Mouse (Mus musculus) c-Kit-positive CD71-positive TER-119-positive erythroid progenitor cells, embryonic 14.5 days (primary cell): ENCODE results near the gene C6.
A peak's percentile ranks its signal among the peaks of the same experiment; 100 is the strongest.

Source experiments
- DNase-seq: peaks from one replicate; pipeline ENCODE4 v3.0.0-alpha.2; 2013; ENCODE audit warnings: low spot score

C6 gene

DNA sequence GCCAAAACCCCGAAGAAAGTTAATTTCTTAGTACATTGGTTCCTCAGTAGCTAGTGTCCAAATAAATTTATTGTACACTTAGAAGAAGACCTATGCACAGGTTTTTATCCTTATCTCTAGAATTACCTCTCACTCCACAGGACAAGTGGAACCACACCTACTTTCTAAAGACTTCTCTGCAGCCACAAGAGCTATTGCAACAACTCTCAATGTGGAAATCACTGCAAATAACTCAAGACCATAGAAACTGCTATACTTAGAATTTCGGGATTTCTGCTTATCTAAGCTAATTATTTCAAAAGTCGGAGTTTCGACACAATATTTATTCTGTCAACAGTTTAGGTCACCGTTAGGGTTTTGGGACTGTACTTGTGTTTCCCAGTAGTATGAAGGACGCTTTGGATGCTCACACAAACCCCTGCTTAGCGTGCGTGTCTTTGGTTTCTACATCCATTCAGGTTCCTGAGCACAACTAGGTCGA is at the start of gene C6:
TSS of gene C6 (plus strand) at position 346 of the 481 bp plus-strand sequence.
- no peak for DNase-seq

DNA sequence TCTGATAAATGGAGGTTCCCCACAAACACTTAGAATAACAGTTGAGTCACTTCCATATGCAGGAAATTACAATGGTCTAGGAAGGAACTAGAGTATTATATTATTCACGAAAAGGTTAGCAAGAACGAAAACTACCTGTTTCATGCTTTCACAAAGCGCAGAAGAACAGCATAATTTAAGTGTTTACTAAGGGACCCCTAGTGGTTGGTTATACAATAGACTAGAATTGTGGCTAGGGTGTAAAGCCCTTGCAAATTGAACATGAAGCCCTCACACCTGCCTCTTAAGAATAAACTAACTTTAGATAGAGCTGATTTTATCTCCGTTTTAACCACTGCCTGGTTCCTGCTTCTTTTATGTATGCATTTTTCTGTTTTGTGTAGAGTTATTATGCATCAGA is 29.4 kb upstream of the C6 start:
- DNase-seq = no peak

DNA sequence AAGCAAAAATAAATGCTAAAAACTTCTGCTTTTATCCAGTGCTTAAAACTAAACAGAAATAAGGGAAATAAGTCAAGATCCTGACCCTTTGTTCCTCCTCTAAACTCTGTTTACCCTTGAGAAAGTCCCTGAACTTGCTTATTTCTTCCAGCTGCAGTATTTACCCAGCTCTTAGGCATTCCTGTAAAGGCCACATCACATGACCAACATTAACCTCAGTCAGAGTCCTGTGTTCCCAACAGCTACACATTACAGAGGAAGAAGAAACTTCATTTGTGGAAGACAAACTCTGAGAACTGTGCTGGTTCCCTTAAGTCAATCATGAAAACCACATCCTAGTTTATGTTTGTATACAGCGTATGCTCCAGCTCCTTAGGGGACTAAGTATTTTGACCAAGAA is 7.2 kb downstream of the C6 start:
- DNase-seq = no peak

DNA sequence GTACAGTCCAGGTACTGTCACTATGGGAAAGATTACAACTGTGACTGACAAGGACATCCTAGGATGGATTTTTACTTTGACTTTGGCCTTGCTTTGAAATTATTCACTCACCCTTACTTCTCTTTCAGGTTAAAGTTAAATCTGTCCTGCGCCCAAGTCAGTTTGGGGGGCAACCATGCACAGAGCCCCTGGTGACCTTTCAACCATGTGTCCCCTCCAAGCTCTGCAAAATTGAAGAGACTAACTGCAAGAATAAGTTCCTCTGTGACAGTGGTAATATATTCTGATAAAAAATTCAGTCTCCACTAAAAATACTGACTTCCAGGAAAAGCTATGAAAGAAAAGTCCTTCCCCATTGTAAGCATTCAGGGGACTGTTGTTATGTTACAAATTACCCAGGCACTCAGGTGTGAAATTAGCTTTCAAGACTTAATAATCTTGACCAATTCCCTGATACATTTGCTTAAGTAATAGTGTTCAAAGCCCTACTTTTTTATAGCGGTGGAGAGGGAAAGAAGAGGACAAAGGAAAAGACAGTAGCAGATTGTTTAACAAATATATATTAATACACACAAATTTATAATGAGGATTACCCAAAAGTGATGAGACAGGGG is 8.1 kb downstream of the C6 start:
- no peak for DNase-seq

DNA sequence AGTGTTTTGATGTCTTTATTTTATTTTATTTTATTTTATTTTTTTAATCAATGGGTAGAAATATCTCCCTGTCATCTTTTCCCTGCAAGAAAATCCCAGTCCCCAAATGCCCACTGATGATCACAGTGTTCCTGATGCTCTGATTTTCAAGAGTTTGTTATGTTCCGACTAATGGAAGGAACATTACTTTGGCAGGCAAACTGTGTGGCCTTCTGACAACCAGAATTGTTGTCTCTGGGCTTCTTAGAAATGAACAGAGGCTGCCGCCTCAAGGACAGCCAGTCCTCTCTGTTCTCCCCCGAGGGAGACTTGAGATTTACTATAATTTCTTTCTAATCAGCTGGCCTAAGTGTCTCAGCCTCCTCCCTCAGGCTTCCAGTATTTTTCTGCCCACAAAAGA is 20.7 kb downstream of the C6 start:
- DNase-seq = no peak

DNA sequence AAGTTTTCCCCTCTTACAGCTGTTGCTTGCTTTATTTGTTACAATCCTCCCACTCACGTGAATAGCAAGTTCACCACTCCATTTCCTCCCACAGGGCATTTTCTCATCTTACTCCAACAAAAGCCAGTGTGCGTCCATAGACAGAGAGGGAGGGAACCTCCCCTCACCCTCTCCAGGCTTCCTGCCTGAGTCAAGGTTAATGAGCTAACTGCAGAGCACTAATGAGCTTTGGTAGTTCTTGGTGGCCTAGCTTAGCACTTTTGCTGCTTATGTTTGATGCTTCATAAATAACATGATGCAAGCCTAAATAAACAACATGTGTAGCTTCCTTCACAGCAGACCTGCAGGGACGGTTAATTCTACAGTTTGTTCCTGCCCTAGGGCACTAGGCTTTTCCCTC is 63.4 kb downstream of the C6 start:
- DNase-seq = no peak

DNA sequence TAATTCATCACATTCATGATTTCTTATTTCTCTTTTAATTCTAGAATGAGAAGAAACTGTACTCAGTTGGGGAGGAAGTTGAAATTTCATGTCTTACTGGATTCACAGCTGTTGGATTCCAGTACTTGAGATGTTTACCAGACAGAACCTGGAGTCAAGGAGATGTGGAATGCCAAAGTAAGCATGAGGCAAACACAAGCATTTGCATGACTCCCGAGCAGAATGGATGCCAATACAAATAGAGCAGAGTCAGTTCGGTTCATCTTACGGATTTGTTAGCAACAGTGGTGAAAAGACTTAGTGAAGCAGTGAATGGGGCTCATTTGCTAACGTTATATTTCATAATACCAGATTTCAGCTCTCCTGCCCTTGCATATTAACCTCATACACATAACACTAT is 69.9 kb downstream of the C6 start:
- DNase-seq = no peak

DNA sequence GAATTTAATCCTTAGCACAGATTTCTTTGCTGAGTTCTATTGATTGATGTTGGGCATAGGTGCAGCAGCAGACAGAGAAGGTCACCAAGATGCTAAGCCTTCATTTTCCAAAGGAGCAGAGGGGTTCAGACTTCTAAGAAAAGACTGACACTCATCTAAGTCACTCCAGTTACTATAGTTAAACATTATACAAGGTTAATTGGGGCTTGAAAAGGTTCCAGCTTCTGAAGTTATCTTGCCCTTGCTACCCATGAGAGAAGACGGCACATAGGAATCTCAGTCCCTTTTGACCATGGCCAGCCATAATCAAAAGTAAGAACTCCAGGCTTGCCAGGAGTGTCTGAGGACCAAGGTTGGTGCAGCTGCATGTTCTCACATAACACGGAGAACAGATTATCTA is 77.3 kb downstream of the C6 start:
- DNase-seq = no peak

DNA sequence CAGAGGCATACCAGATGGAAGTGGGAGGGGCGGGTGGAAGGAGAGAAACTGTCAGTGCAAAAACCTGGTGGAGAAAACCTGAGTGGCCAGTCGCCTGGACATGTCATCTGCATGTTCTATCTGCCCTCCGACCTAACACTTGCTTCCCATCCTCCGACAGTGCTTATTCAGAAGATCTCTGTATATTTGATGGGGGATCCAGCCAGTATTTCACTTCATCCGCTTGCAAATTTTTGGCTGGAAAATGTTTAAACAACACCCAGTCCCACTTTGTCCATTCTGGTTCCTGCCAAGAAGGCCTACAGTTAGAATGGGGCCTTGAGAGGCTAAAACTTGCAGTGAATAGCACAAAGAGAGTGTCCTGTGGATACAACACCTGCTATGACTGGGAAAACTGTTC is 81.2 kb downstream of the C6 start:
- no peak for DNase-seq

DNA sequence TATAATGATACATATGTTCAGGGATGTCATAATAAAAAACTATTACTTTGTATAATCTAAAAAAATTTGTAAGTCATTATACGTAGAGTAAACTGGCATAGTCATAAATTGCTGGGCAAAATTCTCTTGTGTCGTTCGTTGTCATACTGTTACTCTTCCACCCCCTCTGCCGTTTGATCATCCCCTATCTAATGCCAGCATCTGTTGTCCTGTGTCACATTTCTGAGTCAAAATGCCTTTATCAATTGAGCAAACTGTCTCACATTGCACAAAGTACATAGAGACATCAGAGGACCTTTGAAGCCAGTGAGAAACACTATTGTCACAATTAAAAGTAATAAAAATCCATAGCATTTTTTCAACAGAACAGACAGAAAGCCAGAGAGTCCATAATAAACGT is 88.0 kb downstream of the C6 start:
- peak; percentile 1 for DNase-seq

DNA sequence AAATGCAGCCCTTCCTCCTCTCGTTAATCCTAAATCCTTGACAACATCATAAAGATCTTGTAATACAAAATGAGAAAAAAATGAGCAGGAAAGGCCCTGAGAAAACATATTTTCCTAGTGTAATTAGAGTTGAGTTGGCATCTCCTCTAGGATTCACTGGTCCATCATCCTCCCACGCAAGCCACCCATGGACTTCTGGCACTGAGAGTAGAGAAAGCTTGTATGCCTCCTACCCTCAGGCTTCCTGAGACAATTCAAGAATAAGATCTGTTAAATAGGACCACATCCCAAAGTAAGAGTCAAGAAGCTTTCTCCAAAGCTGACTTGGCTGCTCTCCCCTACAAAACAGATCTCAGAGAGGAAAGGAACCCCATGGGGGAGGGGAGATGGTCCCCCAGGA is 88.7 kb downstream of the C6 start:
- DNase-seq = no peak

DNA sequence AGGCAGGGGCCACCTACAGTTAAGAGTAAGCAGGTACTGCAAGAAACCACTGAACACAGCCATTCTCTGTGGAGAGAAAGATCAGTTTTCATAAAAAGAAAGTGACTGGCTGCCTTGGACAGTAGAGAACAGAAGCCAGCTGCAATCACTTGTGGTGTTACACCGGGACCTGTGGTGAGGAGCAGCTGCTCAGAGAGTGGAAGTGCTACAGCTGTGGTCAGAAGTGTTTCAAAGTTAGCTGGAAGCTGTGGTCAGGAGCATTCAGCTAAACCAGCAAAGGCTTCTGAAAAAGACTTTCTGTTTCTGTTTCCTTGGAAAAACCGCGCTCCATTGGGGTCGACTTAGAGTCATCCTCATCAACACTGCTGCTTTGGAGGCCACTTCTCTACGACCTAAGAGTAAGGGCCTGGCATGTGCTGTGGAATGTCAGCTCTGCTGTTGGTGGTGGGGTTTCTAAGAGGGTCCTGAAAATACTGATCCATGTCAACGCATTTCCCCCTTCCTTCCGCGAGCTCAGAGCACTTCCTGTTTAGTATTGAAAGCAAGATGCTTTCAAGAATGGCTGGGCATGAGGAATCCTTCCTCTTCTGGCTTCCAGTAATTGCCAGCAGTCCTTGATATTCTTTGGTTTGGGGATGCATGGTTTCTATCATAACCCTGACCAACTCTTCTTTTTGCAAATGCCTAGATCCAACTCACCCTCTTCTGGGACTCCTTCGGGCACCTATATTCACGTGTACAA is 89.9 kb downstream of the C6 start:
- DNase-seq = no peak

DNA sequence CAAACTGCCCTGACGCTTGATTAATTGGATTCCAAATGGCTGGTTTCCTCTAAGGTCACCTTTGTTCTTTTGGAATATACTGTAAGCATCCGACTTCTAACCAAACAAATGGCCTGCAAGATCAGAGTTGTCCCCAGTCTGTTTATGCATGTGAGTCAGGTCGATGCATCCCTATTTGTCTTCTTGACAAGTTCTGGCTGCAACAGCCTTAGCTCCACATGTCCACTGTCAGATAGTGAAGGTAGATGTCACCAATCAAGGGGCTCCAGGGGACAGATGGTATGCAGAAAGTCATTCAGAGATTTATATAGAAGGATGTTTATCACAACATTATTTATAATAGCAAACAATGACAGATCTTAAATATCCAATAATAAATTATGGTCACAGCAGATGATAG is 91.5 kb downstream of the C6 start:
- DNase-seq = no peak

DNA sequence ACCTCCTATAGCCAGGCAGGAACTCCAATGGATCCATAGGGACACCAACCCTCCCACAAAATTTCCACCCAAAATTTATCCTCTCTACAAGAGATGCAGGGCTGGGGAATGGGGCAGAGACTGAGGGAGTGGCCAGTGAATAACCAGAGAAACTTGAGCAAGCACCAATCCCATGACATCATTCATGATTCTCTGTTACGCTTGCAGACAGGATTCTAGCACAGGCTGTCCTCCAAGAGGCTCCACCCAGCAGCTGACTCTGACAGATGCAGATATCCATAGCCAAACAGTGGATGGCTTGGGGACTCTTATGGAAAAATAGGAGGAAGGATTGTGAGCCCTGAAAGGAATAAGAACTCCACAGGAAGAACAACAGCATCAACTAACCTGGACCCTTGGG is 94.2 kb downstream of the C6 start:
- DNase-seq = no peak

DNA sequence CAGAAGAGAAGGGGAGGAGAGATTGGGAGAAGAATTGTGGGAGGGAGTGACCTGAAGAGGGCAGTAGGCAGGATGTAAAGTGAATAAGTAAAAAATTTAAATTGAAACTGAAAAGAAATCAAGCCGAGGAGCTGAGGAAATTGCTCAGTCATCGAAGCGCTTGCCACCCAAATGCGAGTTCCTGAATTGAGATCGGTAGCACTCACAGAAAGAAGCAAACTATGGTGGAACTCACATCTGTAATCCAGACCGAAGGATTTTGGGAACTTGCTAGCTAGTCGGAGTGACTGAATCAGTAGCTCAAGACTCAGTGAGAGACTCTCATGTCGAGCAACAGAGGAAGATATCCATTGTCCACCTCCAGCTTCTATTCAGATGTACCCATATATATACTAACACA is 94.8 kb downstream of the C6 start:
- no peak for DNase-seq

DNA sequence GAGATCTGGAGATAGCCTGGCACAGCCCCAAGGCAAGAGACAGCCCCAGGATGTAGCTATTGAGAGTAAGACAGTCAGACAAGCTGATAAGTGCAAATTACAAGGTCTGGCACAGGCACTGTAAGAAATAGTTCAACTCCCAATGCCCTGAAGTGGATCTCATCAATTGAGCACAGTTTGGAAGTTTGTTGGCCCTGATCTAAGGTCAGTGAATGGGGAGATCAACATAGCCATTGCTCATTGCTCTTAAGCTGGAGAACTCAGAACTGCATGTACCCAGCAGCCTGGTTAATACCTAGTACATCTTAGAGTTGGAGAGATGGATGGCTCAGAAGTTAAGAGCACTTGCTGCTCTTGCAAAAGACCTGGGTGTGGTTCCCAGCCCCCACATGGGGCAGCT is 100.8 kb downstream of the C6 start:
- DNase-seq = no peak

DNA sequence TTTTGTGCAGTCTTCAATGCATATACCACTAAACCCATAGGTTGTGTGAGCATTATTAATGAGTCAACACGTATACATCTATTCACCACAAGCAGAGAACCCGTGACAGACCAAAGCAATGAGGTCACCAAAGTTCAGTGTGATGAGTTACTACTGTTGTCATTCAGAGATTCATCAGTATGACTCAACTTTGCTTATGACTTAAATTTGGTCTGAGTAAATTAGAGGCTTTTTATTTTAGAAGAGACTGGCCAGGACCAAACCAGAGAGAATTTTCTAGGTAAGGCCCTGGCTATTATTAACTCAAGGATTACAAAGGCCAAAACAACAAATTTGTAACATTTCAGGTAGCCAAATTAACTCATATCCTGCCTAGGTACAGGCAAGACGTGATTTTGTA is 109.4 kb downstream of the C6 start:
- DNase-seq = no peak

DNA sequence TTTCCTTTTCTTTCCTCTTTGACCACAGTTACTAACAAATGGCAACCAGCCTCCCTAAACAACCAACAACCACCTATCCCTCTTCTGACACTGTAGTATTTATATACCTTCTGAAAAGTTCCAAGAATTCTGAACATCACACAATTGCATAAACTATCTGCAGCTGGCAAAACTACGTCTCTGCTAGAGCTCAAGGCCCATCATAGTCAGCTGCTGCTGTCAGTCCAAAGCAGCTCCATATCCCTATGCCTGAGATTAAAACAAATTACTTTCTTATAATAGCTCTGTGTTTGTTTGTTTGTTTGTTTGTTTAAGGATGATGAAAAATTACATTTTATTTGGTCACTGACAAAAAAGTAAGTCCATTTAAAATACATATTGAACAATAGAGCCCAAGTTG is 123.0 kb downstream of the C6 start:
- DNase-seq = no peak
